Mouse (Mus musculus): ENCODE data around the gene Kalrn. TPM values are rescaled to one million over a fixed set of nuclear protein-coding genes. Genes with fewer than 3 reads are reported as not detected.
"Not testable (repeated sequence)": the region's sequence is repeated elsewhere in the genome, so short reads cannot be mapped to it uniquely, and the experiment has no call there.

Gene Kalrn
- total RNA-seq, 2 experiments from 2014 or later = 0.94 TPM; not detected in 1

- ATAC-seq (replicated peaks; ENCODE audit: low FRiP score, poor library complexity, severe bottlenecking) = no peak
Observed at GRCm38 (mm10) chr16:34095093-34095465, 478.3 kb downstream of the Kalrn start.

- ATAC-seq (replicated peaks; ENCODE audit: low FRiP score, poor library complexity, severe bottlenecking) = no peak
Observed at GRCm38 (mm10) chr16:34094446-34095092, 478.8 kb downstream of the Kalrn start.

GRCm38 (mm10) chr16:34093734-34094445 lies 479.4 kb downstream of the Kalrn start:
- ATAC-seq (replicated peaks; ENCODE audit: low FRiP score, poor library complexity, severe bottlenecking) = no peak

DNA sequence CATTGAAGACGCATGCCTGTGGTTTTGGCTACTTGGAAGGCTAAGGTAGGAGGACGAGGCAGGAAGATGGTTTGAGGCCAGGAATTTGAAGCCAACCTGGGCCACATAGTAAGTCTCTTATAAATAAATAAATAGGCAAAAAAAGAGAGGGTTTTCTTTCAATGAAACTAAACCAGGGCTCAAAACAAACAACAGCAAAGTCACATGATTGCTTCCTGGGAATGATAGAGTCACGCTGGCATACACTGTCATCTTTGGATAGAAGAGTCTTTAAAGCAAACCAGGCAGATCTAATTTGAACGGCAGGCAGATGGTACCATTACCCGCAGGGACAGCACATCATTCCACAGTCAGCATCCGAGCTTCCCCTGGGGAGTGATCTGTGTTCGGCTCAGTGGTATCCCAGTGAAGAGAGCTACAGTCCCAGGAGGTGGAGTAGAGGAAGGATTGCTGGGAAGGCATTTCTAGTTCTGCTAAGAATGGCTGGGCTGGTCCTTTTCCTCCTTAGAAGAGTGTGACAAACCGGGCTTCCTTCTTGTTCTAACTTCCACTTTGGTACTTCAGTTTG lies 483.7 kb downstream of the Kalrn start:
- ATAC-seq (replicated peaks; ENCODE audit: low FRiP score, poor library complexity, severe bottlenecking) = no peak

DNA sequence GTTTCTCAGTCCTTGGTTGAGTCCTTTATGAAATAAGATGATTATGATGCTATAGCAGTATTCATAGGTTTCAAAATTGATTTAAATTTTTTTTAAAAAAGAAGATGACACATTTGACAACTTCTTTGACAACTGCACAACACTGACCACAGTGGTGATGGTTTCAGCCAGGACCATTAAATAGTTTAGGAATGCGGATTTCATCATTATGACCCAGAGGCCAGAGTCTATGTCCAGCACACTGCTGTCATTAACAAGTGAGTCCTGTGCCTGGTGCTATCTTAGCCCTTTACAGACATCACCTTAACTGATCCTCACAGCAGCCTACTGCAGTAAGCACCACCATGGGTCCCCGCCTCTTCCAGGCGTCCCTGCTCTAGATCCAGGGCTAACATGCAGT lies 484.3 kb downstream of the Kalrn start:
- no peak for ATAC-seq (replicated peaks; ENCODE audit: low FRiP score, poor library complexity, severe bottlenecking)

- no peak for ATAC-seq (replicated peaks; ENCODE audit: low FRiP score, poor library complexity, severe bottlenecking)
Observed at GRCm38 (mm10) chr16:34088331-34088730, 485.0 kb downstream of the Kalrn start.

GRCm38 (mm10) chr16:34084135-34084920 lies 489.0 kb downstream of the Kalrn start:
- ATAC-seq (replicated peaks; ENCODE audit: low FRiP score, poor library complexity, severe bottlenecking) = no peak

- no peak for ATAC-seq (replicated peaks; ENCODE audit: low FRiP score, poor library complexity, severe bottlenecking)
Observed at GRCm38 (mm10) chr16:34082494-34083469, 490.6 kb downstream of the Kalrn start.

DNA sequence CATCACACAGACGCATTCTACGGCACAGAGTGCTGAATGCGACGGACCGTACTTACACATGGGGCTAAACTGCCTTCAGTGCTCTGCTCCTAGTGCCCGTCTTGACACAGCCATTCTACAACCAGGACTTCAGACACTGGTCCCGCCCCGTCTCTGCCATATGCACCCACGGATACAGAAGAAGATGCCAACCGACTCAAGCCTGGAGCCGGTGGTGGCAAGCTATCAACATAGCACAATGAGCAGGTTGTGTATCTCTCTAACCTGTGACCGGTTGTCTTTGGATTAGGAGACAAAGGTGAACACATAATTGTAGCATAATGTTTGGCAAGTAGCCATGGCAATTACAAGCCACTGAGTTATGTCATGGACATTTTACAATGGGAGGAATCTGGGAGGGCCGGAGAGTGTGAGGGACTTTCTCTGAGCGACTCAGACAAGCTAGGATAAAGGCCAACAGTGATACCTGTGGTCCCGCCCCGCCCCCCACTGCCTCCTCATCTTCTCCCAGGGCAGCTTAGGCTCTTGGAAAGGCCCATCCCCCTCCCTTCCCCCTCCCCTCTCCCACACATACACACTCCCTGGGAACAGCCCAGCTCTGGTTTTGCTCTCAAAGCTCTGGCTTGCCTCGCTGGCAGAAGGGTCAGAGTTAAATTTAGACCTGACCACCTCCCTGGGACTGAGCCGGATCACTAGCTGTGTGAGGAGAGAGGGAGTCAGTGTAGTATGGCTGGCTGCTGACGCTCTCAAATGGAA lies 491.5 kb downstream of the Kalrn start:
- no peak for ATAC-seq (replicated peaks; ENCODE audit: low FRiP score, poor library complexity, severe bottlenecking)

DNA sequence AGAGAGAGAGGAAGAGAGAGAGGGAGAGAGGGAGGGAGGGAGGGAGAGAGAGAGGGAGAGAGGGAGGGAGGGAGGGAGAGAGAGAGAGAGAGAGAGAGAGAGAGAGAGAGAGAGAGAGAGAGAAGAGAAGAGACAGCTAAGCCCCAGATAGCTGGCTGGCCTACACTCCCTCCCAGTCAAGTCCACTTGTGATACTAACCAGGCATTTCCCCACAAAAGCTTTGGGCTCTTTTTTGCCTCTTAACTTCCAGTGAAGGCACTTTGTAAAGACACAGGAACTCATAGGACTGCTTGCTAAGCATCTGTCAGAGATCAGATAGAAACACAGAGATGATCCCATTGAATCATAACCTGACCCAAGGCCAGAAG lies 492.0 kb downstream of the Kalrn start:
- ATAC-seq (replicated peaks; ENCODE audit: low FRiP score, poor library complexity, severe bottlenecking) = not testable (repeated sequence)

- no peak for ATAC-seq (replicated peaks; ENCODE audit: low FRiP score, poor library complexity, severe bottlenecking)
Observed at GRCm38 (mm10) chr16:34080818-34081217, 492.5 kb downstream of the Kalrn start.

GRCm38 (mm10) chr16:34079511-34079910 lies 493.8 kb downstream of the Kalrn start:
- ATAC-seq (replicated peaks; ENCODE audit: low FRiP score, poor library complexity, severe bottlenecking) = no peak

- ATAC-seq (replicated peaks; ENCODE audit: low FRiP score, poor library complexity, severe bottlenecking) = no peak
Observed at GRCm38 (mm10) chr16:34078732-34079131, 494.6 kb downstream of the Kalrn start.

GRCm38 (mm10) chr16:34076101-34076500 lies 497.2 kb downstream of the Kalrn start:
- no peak for ATAC-seq (replicated peaks; ENCODE audit: low FRiP score, poor library complexity, severe bottlenecking)

GRCm38 (mm10) chr16:34073930-34074329 lies 499.4 kb downstream of the Kalrn start:
- ATAC-seq (replicated peaks; ENCODE audit: low FRiP score, poor library complexity, severe bottlenecking) = no peak

GRCm38 (mm10) chr16:34072136-34072535 lies 501.2 kb downstream of the Kalrn start:
- ATAC-seq (replicated peaks; ENCODE audit: low FRiP score, poor library complexity, severe bottlenecking) = no peak

GRCm38 (mm10) chr16:34071223-34071825 lies 502.0 kb downstream of the Kalrn start:
- ATAC-seq (replicated peaks; ENCODE audit: low FRiP score, poor library complexity, severe bottlenecking) = no peak

DNA sequence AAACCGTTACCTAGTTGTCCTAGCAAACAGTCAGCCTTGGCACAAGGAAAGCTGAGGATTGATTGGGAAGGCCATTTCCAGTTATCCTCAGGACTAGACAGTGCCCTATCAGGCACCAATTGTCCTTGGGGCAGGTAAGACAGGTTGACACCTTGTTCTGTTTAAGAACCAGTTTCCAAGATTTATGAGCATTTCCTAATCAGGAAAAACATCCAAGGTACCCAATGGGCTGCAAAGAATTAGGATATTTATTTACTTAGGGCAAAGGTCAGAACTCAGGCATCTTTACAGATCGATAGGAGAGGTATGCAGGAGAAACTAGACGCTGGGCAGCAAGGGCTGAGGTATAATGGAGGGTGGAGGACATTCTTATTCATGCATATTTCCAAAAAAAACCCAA lies 503.9 kb downstream of the Kalrn start:
- no peak for ATAC-seq (replicated peaks; ENCODE audit: low FRiP score, poor library complexity, severe bottlenecking)
